Mouse (Mus musculus) heart, postnatal 0 days (tissue): ENCODE results near the gene Zmym5. TPM values are rescaled to one million over a fixed set of nuclear protein-coding genes. Genes with fewer than 3 reads are reported as not detected.

Experiments
- ATAC-seq: fragments of 200-750 bp; cut with Nextera tagmentation; 2 replicates; pipeline ENCODE4 v1.8.0; 2017; ENCODE audit warnings: low read depth, moderate number of reproducible peaks, moderate library complexity; ENCODE audit not compliant: insufficient read depth
- DNase-seq: peaks from one replicate; pipeline ENCODE4 v3.0.0-alpha.2; 2016; ENCODE audit warnings: low spot score
- H3K27ac ChIP-seq: fragments of 300-500 bp; sonication (generic); 2 replicates; pipeline ENCODE4 v1.5.1; 2014; ENCODE audit warnings: low read depth, mild to moderate bottlenecking
- H3K27me3 ChIP-seq: fragments of 300-500 bp; sonication (generic); 2 replicates; pipeline ENCODE4 v1.6.1; 2014; ENCODE audit warnings: low read length, mixed read lengths; ENCODE audit not compliant: control insufficient read depth, insufficient read depth
- H3K36me3 ChIP-seq: fragments of 300-500 bp; sonication (generic); replicated peaks from 2 replicates; pipeline ENCODE4 v1.6.1; 2014; ENCODE audit warnings: low read length, mixed read lengths; ENCODE audit not compliant: control insufficient read depth, insufficient read depth
- H3K4me1 ChIP-seq: fragments of 300-500 bp; sonication (generic); 2 replicates; pipeline ENCODE4 v1.6.1; 2014; ENCODE audit warnings: antibody characterized with exemption; ENCODE audit not compliant: control insufficient read depth, insufficient read depth
- H3K4me2 ChIP-seq: fragments of 300-500 bp; sonication (generic); 2 replicates; pipeline ENCODE4 v1.6.1; 2014; ENCODE audit warnings: low read depth, mild to moderate bottlenecking, low read length, moderate library complexity
- H3K4me3 ChIP-seq: fragments of 300-500 bp; sonication (generic); 2 replicates; pipeline ENCODE4 v1.5.1; 2014; ENCODE audit warnings: low read depth, low read length
- H3K9ac ChIP-seq: fragments of 300-500 bp; sonication (generic); replicated peaks from 2 replicates; pipeline ENCODE4 v1.6.1; 2014; ENCODE audit warnings: low read depth, low read length, mixed read lengths
- H3K9me3 ChIP-seq: fragments of 300-500 bp; sonication (generic); replicated peaks from 2 replicates; pipeline ENCODE4 v1.6.1; 2016; ENCODE audit warnings: low read length; ENCODE audit not compliant: control insufficient read depth
- CTCF ChIP-seq: IDR thresholded peaks from 2 replicates; pipeline ENCODE4 v1.5.1; 2016; ENCODE audit warnings: antibody characterized with exemption, control low read depth, low read depth
- EP300 ChIP-seq: IDR thresholded peaks from 2 replicates; pipeline ENCODE4 v1.6.1; 2016; ENCODE audit warnings: antibody characterized with exemption, low read depth
- WGBS: fragments of 180-500 bp; shearing (Covaris S2); extraction: QIAGEN DNeasy Blood & Tissue Kit; methylation state at CpG from one replicate; pipeline ENCODE4 v1.1.7; 2014; 5-methylcytosine and 5-hydroxymethylcytosine counted together
- polyA plus RNA-seq: library from polyadenylated mRNA; unstranded; fragments of >200 nt; fragmentation: Nextera tagmentation; extraction: Ambion mirVana; gene quantifications from 2 replicates; pipeline ENCODE4 v1.2.1, GENCODE M21; 2015
- total RNA-seq: library from RNA; depleted of rRNA; stranded (reverse); fragments of >200 nt; gene quantifications from 2 replicates; pipeline ENCODE4 v1.2.3, GENCODE M21; 2014; ENCODE audit warnings: low replicate concordance; rRNA removed

Gene Zmym5
- total and polyA plus RNA-seq, 2 experiments from 2014 or later: 6.1 to 18.2 TPM

DNA sequence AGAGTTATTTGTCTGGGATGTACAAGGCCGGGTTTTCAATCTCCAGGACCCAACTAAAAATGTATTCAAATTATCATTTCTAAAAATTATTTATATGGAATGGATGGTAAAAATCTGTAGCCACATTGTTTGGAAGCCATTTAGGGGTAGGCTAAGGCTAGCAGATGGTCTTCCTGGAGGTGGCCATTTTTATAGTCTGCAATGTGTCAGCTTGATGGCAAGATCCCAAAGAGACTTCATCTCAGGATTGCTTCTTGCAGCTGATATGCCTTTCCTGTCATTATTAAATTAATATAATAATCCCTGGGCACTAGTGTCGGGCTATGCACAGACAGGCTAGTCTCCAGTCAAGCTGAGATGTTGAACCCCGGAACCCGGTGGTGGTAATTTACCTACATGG is 60.2 kb downstream of the Zmym5 start:
- ATAC-seq: no peak
- DNase-seq: no peak
- H3K36me3 ChIP-seq: peaks cover 43% of the 10 kb centered on the region
- TF ChIP-seq CTCF: no peak
- no peak for TF ChIP-seq EP300
- H3K27ac ChIP-seq: no peak overlapping the region
- H3K9me3 ChIP-seq: no peaks in the 10 kb centered on the region
- no peaks in the 10 kb centered on the region for H3K27me3 ChIP-seq
- no peak overlapping the region for H3K4me3 ChIP-seq
- H3K9ac ChIP-seq: no peak overlapping the region
- WGBS: 87% methylated on average over 4 of the region's 4 CpGs
- no peaks in the 10 kb centered on the region for H3K4me1 ChIP-seq
- H3K4me2 ChIP-seq: no peak overlapping the region

Other genes with a start within 250 kb of the Zmym5 start
- gene Cenpj, start 236.3 kb downstream of the Zmym5 start, total RNA-seq: 3.2 and 14.3 TPM in 2 replicates
- gene Cenpj, start 236.3 kb downstream of the Zmym5 start, polyA plus RNA-seq: 2.5 and 2.8 TPM in 2 replicates
- gene Parp4, start 236.1 kb downstream of the Zmym5 start, total RNA-seq: 7.3 and 12.3 TPM in 2 replicates
- gene Parp4, start 236.1 kb downstream of the Zmym5 start, polyA plus RNA-seq: 9.8 and 10.1 TPM in 2 replicates
- gene Mphosph8, start 143.5 kb downstream of the Zmym5 start, total RNA-seq: 7.9 and 8.7 TPM in 2 replicates
- gene Mphosph8, start 143.5 kb downstream of the Zmym5 start, polyA plus RNA-seq: 24.9 and 26.2 TPM in 2 replicates
- gene Pspc1, start 33.4 kb downstream of the Zmym5 start, total RNA-seq: 20.0 and 22.4 TPM in 2 replicates
- gene Pspc1, start 33.4 kb downstream of the Zmym5 start, polyA plus RNA-seq: 12.6 and 14.0 TPM in 2 replicates
- gene Zmym2, start 74.9 kb upstream of the Zmym5 start, total RNA-seq: 18.4 and 20.8 TPM in 2 replicates
- gene Zmym2, start 74.9 kb upstream of the Zmym5 start, polyA plus RNA-seq: 16.3 and 18.1 TPM in 2 replicates
- gene Gja3, start 246.4 kb upstream of the Zmym5 start, total RNA-seq: 33.1 and 40.7 TPM in 2 replicates
- 53.6 and 61.0 TPM in 2 replicates for gene Gja3, start 246.4 kb upstream of the Zmym5 start, polyA plus RNA-seq